Mouse (Mus musculus) stomach, postnatal 0 days (tissue): ENCODE measurements around the gene Tmie.
A peak's percentile ranks its signal among the peaks of the same experiment; 100 is the strongest.

ENCODE experiments used
- CTCF ChIP-seq: IDR thresholded peaks from 2 replicates; pipeline ENCODE4 v1.5.1; 2016; ENCODE audit warnings: antibody characterized with exemption, low read depth, mild to moderate bottlenecking, moderate library complexity
- EP300 ChIP-seq: optimal IDR thresholded peaks from 2 replicates; pipeline ENCODE3; 2016; ENCODE audit warnings: antibody characterized with exemption

DNA sequence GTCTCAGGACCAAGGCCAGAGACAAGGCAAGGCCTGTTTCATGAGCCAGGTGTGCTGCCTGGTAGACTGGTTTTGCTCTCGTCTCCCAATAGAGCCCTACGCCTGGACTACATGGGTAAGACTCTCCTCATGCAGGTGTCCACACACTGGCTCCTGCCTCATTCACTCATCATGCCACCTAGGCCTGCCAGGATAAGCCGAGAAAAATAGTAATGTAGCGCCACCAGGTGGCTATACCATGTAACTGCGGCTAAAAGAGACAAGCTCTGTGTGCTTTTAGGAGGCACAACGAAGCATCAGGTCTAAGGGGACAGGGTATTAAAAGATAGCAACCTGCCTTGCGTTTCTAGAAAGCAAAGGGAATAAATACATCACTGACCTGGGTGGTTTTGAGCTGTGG, 8.9 kb downstream of the Tmie start:
- TF ChIP-seq CTCF (peak; percentile 85), EP300 (no peak)
